Mouse (Mus musculus): ENCODE measurements around the gene Chchd3. TPM values are rescaled to one million over a fixed set of nuclear protein-coding genes. Genes with fewer than 3 reads are reported as not detected.

The Chchd3 gene
- total RNA-seq, 4 experiments from 2014 or later = 100 to 179 (median 152) TPM

DNA sequence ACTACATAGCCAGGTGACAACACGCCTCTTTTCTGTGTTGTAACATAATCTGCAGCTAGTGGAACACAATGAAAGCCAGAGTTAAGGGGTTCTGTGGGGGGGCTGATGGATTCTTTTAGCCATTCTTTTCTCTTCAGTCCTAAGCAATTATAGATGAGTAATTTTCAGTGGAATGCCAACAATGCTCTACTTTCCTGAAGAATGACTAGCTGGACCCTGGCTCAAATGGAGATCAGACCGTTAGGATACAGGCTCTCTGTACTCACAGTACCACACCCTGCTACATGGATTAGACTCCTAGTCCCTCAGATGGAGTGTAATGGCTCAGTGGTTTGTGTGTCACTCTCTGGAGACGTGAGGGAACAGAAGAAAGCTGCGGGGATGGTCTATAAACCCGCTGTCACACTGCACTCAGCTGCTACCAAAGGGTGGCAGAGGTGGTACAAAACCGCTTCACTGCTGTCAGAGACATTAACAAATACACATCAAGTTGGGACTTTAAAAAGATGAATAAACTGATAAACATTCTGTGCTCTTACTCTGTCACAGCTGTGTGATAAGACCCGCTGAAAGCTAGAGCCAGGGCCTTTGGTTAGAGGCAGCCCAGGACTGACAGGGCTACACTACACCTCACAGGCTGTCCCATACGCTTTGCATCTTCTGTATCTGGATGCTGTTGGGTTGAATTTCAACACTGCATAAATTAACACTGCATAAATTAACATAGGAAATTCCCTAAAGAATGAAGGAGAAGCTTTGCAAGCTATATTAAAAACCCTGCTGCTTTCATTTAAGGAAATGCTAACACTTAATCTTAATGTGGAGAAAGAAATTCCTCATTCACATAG is 264.2 kb downstream of the Chchd3 start:
- DNase-seq = no peak

DNA sequence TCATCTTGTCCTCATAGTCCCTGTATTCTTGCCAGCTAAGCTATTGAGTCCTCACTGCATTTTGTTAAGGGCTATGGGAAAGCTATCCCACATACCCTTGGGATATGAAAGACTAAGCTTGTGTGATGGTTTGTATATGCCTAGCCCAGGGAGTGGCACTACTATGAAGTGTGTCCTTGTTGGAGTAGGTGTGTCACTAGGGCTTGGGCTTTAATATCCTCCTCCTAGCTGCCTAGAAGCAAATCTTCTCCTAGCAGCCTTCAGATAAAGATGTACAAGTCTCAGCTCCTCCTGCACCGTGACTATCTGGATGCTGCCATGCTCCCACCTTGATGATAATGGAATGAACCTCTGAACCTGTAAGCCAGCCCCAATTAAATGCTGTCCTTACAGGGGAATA is 266.5 kb downstream of the Chchd3 start:
- DNase-seq = no peak

DNA sequence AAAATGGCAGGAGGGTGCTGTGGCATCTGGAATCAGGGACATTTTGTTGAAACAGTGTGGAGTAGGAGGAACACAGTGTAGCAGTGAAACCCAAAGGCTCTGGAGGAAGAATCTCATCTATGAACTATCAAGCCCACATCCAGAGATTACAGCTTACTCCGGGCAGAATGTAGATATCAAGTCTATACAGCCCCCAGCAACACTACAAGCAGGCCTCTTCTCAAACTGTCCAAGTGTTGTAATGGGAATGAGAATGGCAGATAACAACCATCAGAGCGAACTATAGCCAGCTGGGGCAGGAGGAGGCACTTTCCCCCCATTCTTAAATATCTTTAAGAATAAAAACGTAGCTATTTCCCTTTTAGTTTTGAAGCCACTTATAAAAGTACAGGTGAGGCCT is 266.9 kb downstream of the Chchd3 start:
- no peak for DNase-seq

DNA sequence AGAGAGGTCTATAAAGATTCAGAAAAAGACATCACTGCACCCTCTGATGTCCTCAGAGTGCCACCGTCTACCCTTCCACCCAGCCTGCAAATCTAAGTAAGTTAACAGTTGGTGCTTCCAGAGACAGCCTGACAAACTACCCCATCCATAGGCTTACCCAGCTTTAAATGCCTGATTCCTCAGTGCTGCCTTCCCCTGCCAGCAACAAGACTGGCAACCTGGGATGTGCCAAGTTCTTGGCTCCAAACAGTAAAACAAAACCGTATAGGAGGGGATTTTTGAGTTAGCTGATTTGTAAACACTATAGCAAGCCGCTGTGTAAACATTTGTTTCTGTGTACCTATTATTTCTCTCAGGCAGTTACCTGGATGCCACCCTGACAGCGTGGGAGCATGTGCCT is 269.6 kb downstream of the Chchd3 start:
- DNase-seq = no peak

DNA sequence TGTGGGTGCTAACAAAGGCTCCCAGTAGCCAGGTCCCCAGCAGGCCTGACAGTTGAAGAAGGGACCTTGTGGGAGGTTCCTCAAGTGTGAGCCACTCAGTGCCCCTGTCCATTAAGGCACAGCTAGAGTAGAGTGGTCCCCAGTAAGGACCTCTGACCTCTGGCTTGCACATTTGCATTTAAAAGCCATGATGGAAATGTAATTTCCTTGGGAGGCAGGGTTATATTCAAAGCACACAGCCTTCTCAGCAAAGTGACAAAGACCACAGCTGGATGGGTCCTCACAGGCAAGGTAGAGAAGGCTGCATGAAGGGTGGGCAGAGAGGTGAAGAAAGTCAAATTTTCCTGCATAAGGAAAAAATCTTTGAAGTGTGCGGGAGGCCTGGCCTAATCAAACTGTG is 272.7 kb downstream of the Chchd3 start:
- DNase-seq = no peak

DNA sequence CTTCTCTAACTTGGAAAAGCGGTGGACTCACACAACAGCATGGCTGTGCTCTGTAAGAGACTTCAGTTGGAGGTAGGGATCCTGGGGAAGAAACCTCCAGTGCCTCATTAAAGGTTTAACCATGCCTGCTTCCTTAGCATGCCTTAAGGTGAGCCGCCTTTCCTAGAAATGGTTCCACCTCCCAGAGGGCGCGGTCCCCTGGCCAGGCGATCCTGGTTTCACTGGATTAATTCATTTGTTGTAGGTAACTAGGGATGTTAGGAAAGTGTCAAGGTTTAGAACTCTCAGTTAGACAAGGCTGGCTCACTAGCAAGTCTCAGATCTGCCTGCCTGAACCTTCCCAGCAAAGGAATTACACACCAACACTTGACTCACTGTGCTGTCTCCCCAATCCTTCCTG is 273.9 kb downstream of the Chchd3 start:
- no peak for DNase-seq

DNA sequence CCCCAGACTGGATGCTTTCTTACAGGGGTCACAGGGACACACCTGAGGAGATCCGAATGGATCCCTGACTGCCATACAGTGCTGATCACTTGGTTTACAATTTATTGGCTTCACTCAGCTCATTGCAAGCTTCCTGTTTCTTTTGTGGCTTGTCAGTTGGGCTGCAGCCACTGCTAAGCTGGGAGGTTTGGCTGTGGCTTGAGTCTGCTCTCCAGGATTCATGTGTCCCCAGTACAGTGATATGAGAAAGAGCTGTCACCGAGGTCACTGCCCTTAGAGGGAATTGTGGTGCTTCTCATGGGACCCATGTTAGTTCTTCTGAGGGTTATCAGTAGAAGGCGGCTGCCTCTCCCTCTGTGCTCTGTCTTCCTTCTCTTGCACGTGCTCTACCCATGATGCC is 277.0 kb downstream of the Chchd3 start:
- DNase-seq = no peak

DNA sequence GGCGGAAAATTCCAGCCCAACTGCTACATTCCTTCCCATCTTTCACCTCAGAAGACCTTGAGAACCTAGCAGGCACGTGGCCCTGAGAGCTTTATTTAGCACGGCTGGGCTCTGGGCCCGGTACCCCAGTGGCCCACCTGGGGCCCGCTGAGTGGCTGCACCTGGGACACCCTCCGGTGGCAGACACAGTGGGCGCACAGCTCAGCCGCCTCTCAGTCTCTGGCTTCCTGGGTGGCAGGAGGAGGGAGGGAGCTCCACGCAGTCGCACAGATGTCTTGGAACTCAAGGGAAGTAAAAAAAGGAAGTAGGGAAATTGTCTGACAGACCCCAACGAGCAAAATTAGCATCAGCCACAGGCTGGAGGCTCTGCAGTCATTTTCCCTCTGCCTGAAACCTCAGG is 279.5 kb downstream of the Chchd3 start:
- DNase-seq = peak; percentile 10

DNA sequence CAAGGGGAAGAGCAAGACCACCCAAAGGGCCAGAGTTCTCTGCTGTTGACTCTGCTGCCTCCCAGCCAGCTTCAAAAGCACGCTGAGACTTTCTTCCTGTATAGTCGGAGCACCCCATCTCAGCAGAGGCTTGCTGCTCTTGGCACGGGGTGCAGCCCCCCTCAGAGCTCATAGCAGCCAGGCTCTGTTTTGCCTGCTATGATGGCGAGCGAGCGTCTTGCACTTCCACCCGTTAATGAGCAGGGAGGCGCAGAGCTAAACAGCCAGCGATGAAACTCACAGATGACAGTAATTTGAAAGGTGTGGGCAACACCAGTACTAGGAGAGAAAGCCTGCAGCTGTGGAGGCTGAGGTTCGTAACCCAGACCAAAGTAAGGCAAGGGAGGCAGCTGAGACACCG is 283.7 kb downstream of the Chchd3 start:
- no peak for DNase-seq

DNA sequence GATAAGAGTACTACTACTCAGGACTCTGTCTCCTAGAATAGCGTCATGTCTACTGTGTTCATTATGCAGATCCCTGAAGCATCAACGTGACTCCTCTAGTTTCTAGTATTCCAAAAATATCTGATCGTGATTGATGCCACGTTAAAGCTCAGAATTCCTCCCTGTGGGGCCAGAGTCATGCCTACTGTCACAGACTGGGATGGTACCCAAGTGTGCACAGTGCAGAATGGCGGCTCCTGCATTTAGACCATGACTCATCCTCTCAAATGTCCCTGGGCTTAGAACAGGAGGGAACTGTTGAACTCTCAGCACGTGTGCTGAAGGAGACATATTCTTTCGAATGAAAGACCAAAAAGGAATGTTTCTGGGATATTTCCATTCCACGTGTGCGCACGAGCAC is 305.5 kb downstream of the Chchd3 start:
- DNase-seq = no peak

DNA sequence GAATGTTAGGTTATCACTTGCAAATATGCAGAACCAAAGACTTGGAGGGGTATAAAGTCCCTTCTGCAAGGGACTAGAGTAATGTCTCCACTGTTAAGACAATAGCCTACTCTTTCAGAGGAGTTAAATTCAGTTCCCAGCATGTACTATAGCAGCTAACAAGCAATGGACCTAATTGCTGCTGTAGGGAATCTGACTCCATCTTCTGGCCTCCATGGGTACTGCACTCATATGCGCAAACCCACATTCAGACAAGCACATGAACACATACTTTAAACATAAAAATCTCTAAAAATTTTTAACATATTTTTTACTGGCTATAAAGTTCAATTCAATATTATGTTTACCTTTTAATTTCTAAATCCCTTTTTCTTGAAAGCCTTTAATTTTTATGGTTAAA is 310.2 kb downstream of the Chchd3 start:
- DNase-seq = no peak

DNA sequence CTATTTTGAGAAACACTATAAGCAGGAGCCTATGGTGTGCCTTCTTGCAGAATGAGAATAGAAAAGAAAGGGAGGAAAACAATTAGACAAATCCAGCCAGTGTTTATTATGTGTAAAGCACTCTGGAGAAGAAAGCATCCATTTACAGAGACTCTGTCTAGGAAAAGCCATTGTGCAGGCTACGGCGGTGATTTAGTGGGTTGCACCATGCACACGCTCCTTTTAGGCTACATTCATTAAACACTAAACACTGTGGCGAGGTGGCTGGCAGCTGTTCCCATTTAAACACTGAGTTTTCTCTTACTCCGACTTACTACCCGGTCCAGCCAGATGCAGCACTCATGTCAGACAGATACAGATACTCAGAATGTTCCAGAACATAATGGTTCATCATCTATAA is 311.3 kb downstream of the Chchd3 start:
- DNase-seq = no peak

DNA sequence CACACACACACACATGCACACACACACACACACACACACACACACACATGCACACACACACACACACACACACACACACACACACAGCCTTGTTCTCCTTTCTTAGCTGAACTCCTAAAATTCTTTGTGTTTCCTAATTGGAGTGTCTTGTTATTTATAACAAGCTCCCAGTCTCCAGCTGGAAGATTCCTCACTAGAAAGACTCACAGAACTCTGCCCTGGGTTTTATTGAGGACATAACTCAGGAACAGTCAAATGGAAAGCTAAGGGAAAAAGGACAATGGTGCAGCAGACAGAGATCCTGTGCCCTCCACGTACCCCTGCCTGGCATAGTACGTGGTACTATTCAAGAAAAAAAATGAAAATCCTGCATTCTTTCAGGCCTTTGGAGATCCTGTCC is 312.7 kb downstream of the Chchd3 start:
- DNase-seq = no peak

Other genes with a start within 250 kb of the Chchd3 start
- 10 to 100 TPM; 53.2 to 76.5 (median 58.9) TPM for gene Exoc4, start 188.8 kb upstream of the Chchd3 start, total RNA-seq (2022)